In the genomic region with DNA sequence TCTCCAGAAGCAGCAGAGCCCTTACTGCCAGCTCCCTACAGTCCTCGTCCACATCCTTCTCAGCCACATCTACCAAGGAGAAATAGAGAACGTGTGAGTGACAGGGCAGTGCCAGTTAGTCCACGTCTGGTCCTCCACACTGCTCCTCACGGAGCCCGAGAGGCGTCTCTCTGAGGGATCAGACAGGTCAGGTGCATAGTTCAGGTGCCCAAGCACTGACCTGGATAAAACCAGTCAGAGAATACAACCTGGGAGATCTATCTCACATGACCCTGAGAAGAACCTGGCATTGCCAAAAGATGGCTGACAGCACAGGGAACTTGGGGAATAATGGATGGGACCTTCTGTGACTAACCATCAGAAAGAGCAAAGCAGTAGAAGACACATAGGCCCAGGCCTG, we compare ENCODE assay signal across 19 mouse cellular contexts. TPM values are rescaled to one million over a fixed set of nuclear protein-coding genes. Genes with fewer than 3 reads are reported as not detected.
"Had no signal": no experiment of that assay in that cellular context is flagged by ENCODE, and none has a peak within 500 bp of the region (broad histone marks: within the 10 kb centered on the region; RNA-seq: fewer than 3 reads in every experiment).

No protein-coding gene starts in this region.

- H3K4me3 ChIP-seq: hindbrain, embryonic 15.5 days; left cerebral cortex, adult 2 months; midbrain, embryonic 12.5 days; myocyte; neural tube, embryonic 13.5 days had no signal

- H3K9me3 ChIP-seq: hindbrain, embryonic 15.5 days; midbrain, embryonic 12.5 days; neural tube, embryonic 13.5 days had no signal

- DNase-seq: layer of hippocampus, postnatal 36 days; lung, adult 2 months; lung, postnatal 14 days; lung, postnatal 4 days; thymus, adult 18-20 months; thymus, postnatal 36 days had no signal

- H3K27ac ChIP-seq: hindbrain, embryonic 15.5 days; kidney, postnatal 0 days; left cerebral cortex, adult 2 months; liver, embryonic 14.5 days; midbrain, embryonic 12.5 days; neural tube, embryonic 13.5 days had no signal

- H3K4me1 ChIP-seq: hindbrain, embryonic 15.5 days; midbrain, embryonic 12.5 days; neural tube, embryonic 13.5 days had no signal

- ATAC-seq: intestine, postnatal 0 days; midbrain, embryonic 16.5 days had no signal

- H3K9ac ChIP-seq: hindbrain, embryonic 15.5 days; liver, embryonic 14.5 days; midbrain, embryonic 12.5 days; neural tube, embryonic 13.5 days had no signal

- H3K27me3 ChIP-seq: hindbrain, embryonic 15.5 days; midbrain, embryonic 12.5 days; neural tube, embryonic 13.5 days had no signal

- H3K4me2 ChIP-seq: hindbrain, embryonic 15.5 days; midbrain, embryonic 12.5 days; neural tube, embryonic 13.5 days had no signal

RNA-seq across cellular contexts. Expression of a gene that starts 20.5 kb away (rescaled TPM):
- polyA plus RNA-seq: hindbrain, embryonic 15.5 days; intestine, embryonic 14.5 days; kidney, postnatal 0 days; liver, embryonic 14.5 days; lung, adult 2 months; lung, embryonic 16.5 days; midbrain, embryonic 12.5 days; myocyte; neural tube, embryonic 13.5 days; spleen, adult 2 months; urinary bladder, adult 2 months had no signal
